Mouse (Mus musculus) CD8-positive naive resting alpha-beta T cell, adult 2 months (primary cell): ENCODE data around the gene Esrrg.

Experiments
- DNase-seq, 2 experiments: peaks; one replicate each; pipeline ENCODE4 v3.0.0; 2022; ENCODE audit warnings: low read depth in 2 of 2, low spot score in 2 of 2

The Esrrg gene

GRCm38 (mm10) chr1:187826140-187826539, 217.5 kb downstream of the Esrrg start:
- no peak for DNase-seq

- DNase-seq = no peak
Observed at GRCm38 (mm10) chr1:187826869-187827268, 218.3 kb downstream of the Esrrg start.

GRCm38 (mm10) chr1:187830937-187831336, 222.3 kb downstream of the Esrrg start:
- DNase-seq = no peak

- no peak for DNase-seq
Observed at GRCm38 (mm10) chr1:187832851-187833250, 224.3 kb downstream of the Esrrg start.

DNA sequence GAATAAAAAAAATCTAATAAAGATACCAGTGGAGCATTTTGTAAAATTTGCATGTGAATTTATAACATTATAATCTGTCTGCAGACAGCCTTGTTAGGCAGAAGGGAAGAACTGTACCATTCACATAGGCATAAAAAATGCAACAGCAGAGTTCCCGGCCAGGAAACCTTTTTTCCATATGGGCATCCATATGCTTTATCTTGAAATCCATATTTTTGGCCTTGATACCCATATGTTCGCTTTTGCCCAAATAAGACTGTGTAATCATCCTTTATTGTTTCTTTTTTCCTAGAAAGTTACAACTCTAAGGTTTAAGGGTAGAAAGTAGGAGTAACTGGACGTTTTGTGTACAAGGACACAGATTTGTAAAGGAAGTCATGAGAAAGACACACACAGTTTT, 226.0 kb downstream of the Esrrg start:
- no peak for DNase-seq

- DNase-seq = no peak
Observed at GRCm38 (mm10) chr1:187836384-187836783, 227.8 kb downstream of the Esrrg start.

- DNase-seq = no peak
Observed at GRCm38 (mm10) chr1:187836876-187837275, 228.3 kb downstream of the Esrrg start.

GRCm38 (mm10) chr1:187841629-187842028, 233.0 kb downstream of the Esrrg start:
- no peak for DNase-seq

DNA sequence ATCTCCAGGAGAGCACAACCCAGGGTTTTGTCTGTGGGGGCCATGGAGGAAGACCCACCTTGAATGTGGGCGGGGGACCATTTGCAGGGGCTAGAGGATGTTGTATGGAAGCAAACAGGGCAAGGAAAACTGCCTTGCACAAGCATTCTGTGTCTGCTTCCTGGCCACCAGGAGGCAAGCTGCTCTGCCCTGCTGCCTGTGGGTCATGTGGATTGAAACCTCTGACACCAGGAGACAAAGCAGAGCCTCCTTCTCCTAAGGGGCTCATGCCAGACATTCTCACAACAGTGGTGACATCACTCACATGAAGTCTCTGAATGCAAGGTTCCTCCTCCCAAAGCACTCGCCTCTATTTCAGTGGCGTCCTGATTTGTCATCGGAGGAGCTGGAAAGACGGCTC, 234.1 kb downstream of the Esrrg start:
- no peak for DNase-seq

DNA sequence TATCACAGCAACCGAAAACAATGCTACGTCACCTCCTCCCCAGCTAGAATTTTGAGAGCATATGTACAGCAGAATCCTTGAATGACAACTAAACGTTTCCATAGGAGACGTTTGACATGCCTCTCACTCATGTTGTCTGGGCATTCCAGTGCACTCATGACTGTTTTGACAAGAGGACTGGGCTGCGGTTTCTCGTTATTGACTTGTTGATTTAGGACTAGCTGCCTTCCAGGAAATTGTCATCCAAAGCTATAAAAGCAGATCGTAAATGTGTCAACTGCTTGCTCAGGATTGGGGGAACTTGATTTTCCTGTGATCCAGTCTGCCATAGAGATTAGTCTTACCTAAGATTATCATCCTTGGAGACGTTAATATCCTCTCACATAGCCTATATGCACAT, 245.6 kb downstream of the Esrrg start:
- no peak for DNase-seq

DNA sequence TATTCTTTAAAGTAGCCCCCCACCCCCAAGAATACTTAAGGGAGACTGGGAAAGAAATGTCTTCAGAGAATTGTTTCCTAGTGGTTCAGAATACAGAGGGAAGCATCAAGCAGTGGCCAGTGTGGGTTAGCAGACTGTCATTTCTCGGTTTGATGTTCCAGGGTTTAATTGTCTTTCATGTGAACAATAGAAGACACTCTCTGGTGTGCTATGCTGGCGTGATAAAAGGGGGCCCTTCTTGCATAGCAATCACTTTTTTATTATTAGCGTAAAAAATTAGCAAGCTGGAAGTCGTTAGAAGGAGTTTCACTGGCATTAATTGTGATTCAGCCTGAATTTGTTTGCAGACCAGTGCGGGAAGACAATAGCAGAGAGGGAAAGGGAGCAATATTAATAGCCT, 253.7 kb downstream of the Esrrg start:
- no peak for DNase-seq

- DNase-seq = no peak
Observed at GRCm38 (mm10) chr1:187868427-187868826, 259.8 kb downstream of the Esrrg start.

- DNase-seq = no peak
Observed at GRCm38 (mm10) chr1:187872208-187872607, 263.6 kb downstream of the Esrrg start.

- DNase-seq = no peak
Observed at GRCm38 (mm10) chr1:187872744-187873143, 264.2 kb downstream of the Esrrg start.

- no peak for DNase-seq
Observed at GRCm38 (mm10) chr1:187873770-187874169, 265.2 kb downstream of the Esrrg start.

DNA sequence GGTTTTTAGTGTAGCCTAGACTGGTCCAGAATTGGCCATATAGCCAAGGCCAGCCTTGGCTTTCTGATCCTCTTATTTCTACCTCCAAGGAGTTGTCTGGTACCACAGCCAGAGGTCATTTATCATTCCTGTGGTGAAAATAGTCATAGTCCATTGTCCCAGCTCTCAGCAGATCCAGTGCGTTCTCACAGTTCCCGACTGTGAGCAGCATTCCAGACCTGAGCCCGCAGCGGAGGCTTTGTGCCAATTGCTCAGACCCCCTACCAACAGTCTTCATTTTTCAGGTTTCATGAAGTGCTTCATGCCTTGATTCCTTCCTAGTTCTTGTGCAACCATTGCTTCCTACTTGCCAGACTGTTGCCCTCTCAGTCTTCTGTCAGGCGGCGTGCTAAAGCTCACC, 278.7 kb downstream of the Esrrg start:
- DNase-seq = no peak

- no peak for DNase-seq
Observed at GRCm38 (mm10) chr1:187888142-187888541, 279.6 kb downstream of the Esrrg start.

- DNase-seq = no peak
Observed at GRCm38 (mm10) chr1:187889096-187889495, 280.5 kb downstream of the Esrrg start.

- DNase-seq = no peak
Observed at GRCm38 (mm10) chr1:187891262-187891661, 282.7 kb downstream of the Esrrg start.

GRCm38 (mm10) chr1:187895459-187895858, 286.9 kb downstream of the Esrrg start:
- DNase-seq = no peak

DNA sequence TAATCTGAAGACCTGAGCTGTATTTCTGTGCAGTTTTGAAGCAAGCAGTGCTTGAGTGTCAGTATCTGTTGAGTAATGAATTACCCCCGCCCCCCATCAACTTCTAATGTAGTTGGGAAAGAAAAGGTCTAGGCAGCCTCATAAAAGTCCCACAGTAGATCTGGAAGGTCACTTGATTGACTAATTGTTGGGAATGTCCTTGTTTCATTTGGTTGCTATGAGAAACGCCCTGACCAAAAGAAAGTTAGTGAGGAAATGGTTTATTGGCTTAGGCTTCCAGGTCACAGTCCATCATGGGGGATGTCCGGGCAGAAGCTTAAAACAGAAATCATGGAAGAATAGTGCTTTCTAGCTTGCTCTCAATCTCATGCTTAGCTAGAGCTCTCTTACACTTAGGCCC, 287.7 kb downstream of the Esrrg start:
- no peak for DNase-seq

DNA sequence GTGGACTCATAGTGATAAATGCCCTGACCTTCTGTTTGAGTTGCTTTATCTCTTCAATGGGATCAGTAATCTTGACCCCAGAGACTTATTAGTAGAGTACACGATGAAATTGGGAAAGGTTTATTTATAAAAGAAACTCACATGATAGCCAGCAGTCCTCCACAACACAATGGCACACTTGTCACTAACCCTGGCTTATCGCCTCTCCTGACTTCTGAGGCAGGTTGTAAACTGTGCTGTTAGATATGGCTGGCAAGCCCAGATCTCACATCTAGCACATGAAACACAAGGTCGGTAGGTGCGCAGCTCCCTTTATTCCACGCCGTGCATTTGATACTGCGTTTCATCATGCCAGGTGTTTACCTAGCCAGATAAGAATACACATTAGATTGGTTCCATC, 288.3 kb downstream of the Esrrg start:
- DNase-seq = no peak

DNA sequence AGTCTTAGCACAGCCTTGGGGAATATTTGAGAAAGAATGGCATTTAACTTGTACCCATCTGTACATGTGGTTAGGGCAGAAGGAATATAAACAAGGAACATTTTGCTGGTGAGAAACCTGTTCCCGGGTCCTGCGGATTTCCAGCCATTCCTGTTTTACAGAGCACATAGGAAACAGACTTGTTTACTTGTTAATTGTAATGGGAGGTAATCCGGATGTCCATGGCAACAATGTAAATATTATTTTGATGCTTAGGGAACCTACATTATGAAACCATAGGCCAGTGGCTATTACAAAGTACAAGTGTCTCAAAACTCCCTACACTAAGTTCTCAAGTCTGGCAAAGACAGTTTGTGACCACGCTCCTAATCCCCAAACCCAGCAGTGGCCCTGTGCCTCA, 290.9 kb downstream of the Esrrg start:
- no peak for DNase-seq

DNA sequence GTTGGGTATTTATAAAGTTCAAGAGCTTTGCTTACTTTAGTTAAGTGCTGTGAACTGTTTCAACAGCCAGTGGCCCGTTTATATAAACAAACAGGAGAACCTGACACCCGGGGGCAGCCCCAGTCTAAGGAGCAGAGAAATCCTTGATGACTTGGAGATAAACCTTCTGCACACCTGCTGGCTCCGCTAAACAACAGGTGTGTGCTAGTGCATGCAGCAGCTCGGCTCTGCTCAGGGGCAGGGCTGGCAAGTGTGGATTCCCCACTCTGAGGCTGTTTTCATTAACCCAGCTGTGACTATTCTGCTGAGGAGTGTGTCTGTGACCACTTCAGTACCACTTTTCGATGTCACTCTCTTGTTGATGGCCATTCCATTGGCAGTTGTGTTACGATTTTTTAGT, 292.2 kb downstream of the Esrrg start:
- DNase-seq = no peak
